Mouse (Mus musculus) heart, postnatal 10 days (tissue): Measurements from ENCODE around the gene Colq. TPM values are rescaled to one million over a fixed set of nuclear protein-coding genes. Genes with fewer than 3 reads are reported as not detected.

Experiments
- DNase-seq, 2 experiments: peaks; one replicate each; pipeline ENCODE4 v3.0.0; 2021
- intact Hi-C: fragments of 180-260 bp; cut with DNase I; formaldehyde crosslinking; loops from one replicate; pipeline ENCODE4 v1.15.1; 2025
- total RNA-seq, 2 experiments: library from RNA; stranded (reverse); gene quantifications; 2 replicates each; pipeline ENCODE4 v1.2.3; 2021

The Colq gene
- total RNA-seq, 2 experiments from 2014 or later = 5.3 to 9.6 TPM

DNA sequence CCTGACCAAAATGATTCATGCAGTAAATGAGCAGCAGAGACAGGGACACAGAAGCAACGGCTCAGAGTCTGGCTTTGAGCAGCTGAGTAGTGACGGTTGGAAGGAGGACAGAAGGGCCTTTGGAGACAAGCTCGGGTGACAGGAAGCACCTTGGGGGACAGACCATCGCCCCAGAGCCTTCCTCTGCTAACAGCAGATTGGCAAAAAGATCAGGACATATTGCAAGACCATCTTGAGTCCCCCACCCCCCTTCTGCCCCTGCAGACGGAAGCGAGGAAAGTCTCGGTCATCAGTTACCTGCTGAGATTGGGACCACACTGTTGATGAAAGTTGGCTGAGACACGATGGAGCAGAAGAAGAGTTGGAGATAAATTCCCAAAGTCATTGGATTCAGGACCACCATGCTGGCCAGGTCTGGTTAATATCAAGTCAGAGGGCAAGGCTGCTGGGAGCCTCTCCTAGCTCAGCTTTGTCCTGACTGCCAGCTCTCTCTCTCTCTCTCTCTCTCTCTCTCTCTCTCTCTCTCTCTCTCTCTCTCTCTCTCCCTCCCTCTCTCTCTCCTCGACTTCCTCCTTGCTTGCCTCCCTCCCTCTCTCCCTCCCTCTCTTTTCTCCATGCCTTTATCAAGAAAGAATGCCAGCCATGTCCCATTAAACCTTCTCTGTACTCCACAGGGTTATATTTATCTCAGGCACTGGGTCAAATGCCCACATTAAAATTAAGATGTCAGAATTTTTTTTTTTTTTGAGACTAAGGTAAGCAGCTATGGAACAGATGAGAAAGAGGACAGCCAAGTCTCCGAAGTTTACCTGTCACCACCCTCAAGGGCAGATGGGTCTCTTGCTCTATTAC lies 14.1 kb downstream of the Colq start:
- DNase-seq = peak in 1 of 2 experiments; percentile 35
- intact Hi-C loops = no loop called here

DNA sequence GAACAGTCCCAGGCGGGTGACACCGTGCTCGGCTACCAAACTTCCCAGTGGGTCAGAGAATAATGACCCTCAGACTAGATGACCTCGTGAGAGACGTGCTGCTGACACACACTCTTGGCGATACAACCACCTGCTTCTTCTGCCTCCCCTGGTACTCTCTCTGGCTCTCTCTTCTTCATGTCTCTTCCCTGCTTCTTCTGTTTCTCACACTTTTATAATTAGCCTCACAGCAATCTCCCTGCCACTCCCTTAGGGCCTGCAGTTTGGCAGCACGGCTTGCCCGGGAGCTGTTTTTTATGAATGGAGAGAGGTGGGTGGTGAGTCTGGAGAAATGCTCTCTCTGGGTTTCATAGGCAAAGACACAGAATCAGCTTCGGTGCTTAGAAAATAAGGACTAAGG lies 15.3 kb downstream of the Colq start:
- peak in 1 of 2 experiments; percentile 40 for DNase-seq
- intact Hi-C loops = no loop called here

DNA sequence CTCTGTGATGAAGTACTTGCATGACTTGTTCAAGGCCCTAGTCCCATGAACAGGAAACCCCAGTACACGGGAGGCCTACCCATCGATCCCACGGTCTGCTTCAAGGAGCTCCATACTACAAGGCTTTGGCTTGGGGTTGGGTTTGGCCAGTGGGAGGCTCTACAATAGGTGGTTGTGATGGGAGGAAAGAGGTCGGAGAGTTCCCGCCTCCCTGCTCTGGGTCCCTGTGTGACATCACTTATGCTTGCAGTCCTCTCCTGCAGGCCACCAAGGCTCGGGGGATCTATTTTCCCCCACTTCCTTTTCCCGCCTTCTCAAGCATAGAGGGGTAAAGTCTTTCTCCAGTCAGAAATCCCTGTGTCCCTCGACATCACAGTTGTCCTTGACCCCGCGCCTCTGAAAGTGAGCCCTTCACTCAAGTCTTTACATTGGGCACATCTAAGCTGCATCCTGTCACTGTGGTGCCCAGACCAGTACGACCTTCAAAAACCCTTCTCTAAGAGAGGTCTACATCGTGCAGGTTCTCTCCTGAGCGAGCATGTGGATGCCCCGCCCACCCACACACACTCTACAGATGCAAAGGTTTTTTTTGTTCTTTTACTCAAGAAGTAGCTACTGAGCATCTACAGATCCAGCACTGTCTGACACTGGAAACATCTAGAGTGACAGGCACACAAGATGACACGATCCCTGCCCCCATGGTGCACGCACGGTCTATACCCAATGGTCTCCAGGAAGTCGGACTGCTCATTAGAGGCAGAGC lies 16.1 kb downstream of the Colq start:
- intact Hi-C loops = no loop called here
- no peak for DNase-seq

DNA sequence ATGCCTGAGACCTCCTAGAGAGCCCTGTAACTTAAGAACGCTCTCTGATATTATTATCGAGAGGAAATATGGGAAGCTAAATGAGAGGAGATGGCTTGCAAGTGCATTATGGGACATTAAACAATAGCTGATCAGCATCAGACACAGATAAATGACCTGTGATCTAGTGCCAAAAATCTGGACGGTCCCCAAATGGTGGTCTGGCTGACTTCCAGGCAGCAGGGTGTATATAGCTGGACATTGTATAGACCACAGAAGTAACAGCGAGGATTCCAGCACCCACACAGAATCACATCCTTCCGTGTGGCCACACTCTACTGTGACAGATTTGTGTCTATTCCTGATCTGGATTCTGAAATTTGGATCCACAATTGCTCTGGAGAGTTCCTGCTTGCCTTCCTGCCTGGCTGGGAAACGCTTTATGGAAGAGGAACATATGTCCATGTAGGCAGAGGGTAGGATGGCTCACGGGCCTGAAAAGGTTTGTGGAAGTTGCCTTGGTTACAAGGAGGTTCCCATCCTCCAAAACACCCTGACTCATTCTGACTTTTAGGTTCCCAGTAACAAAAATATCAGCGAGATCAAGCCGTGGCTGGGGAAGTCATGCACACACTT lies 18.5 kb downstream of the Colq start:
- intact Hi-C loops = no loop called here
- peak in 1 of 2 experiments; percentile 1 for DNase-seq

DNA sequence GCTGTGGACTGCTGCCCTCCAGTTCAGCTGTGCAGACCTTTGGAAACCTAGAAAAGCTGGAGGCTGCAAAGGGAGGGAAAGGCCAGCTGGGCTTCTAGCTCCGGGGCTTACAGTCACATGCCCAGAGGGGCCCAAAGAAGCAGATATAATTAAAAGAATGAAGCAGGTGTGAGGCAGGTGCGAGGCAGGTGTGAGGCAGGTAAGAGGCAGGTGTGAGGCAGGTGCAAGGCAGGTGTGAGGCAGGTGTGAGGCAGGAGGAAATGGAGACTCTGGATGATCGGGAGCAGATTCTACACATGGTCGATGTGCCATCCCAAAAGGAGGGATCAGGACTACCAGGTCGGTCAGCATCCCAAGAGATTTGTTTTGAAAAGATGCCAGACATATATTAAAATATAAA lies 19.7 kb downstream of the Colq start:
- peak in 1 of 2 experiments; percentile 0 for DNase-seq
- intact Hi-C loops = no loop called here

DNA sequence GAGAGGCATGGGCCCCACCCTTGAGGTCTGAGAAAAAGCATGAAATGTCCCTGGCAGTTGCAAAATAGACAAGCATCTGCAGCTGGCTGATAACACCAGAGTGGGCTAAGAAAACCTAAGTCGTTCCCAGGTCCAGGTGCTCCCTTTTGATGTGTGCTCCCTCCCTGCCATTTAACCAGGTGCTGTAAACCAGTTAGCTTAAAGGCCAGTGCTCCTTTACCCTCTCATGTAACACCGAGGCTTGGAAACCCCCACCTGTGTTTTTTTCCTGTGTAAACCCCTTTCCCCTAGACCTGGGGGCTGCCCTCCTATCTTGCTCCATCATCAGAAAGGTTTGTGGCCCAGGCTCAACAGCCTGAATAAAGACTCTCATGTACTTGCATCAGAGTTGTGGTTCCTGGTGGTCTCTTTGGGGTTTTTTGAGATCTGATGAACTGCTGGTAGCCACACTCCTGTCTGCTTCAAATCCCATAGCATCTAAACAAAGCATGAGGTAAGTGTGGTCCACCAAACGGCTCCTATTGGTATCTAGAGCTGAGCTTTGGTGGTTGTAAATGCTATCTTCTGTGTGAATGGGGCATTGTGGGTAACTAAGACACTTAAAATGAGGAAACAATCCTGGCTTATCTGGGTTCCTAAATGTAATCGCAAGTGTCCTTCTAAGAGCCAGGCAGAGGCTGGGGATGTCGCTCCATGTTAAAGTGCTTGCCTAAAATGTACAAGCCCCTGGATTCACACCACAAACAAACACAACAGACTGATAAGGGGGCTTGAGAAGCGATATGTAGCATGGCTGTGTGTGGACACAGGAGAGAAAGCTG lies 20.8 kb downstream of the Colq start:
- no peak for DNase-seq
- intact Hi-C loops = no loop called here

DNA sequence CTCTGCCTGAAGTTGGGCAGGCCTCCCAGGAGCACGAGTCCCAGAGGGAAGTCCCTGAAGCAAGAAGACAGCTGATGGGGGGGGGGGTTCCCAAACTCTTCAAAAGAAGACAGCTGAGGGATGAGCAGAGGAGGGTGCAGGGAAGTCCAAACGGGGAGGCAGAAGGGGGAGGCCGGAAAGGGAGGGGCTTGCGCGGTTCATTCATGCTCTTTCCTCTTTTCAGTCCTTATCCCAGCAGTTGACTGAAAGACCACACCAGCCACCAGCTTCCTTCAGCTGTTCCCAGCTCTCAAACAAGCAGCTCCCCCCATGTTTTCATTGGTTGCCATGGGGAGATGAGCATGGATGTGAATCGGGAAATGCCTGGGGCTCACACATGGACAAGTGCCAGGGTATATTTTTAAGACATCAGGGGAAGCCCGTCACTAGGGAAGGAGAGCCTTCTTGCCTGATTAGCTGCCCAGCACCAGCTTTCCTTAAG lies 22.0 kb downstream of the Colq start:
- intact Hi-C loops = no loop called here
- peak; percentile 59 to 73 for DNase-seq

DNA sequence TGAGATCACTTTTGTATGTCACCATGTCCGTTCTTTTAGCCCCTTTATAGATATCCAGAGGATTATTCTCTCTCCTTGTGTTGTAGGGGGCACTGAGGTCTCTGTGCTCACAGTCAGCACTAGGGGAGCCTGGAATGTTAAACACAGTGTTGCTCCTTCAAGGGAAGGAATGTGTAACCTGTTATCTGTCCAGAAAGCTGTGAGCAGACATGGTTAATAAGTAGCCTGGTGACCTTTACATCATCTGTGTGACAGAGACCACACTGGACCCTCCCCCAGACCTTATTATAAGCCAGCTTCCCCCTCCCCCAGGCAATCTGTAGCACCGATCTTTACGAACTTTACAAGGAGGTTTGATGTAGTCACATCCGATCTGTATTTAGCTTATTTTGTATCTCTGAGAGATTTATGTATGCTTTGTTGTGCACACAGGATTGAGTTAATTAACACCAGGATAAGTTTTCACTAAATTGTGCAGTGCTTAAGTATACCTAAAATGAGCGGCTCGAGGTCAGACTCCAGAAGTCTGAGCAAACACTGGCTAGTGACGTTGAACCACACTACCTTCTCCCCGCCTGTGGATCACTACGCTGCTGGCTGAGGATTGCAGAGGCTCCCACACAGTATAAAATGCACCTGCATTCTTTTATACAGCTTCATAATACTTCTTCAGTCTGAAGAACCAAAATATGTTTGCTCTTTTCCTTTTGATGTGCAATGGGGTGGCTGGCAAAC lies 25.5 kb downstream of the Colq start:
- no peak for DNase-seq
- intact Hi-C loops = no loop called here

DNA sequence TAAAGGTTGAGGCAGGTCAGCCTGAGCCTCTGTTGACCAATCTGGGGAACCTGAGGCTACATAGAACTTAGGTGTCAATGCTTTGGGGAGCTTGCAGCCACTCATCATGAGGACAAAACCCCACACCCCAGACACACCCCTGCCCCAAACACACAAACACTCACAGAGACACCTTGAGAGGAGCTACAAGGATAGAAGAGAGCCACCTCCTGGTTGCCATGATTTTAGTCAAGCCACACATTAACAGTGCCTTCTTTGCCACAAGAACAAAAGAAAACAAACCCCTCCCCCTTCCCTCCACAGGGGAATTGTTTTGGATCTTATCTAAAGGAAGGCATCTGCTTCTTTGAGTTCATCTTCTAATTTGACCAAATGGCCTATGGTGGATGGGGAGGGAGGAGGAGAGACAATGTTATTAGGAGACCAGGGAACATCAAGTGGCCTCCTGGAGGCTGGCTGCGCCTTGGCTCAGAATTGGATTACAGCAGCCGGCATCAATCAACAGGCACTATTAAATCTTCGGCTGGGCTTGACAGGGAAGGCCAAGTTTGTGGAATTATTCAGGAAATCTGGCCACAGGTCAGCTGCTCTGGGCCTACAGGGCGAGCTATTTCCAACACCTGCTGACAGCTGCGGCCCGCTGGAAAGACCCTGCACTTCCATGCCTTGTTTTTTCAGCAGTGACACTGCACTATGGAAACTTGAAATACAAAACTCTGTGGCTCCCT lies 26.5 kb downstream of the Colq start:
- intact Hi-C loops = no loop called here
- DNase-seq = peak; percentile 84 to 86

DNA sequence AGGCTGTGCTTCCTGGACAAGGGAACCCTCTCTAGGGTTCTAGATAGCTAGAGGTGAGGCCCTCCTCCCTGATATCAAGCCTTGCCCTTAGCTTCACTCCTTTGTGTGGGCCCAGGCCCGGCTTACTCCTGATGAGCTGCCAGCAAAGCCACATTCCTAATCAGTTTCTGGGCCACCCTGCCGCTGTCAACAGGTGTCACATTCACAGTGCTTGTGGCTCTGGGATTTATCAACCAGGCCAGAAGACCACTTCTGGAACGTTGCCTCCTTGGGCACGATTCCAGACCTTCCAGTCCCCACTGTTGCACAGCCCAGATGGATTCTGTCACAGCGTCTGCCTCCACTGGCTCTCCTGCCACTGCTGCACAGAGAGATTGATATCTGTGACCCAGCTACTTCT lies 30.3 kb downstream of the Colq start:
- DNase-seq = peak; percentile 91
- intact Hi-C loops = no loop called here

DNA sequence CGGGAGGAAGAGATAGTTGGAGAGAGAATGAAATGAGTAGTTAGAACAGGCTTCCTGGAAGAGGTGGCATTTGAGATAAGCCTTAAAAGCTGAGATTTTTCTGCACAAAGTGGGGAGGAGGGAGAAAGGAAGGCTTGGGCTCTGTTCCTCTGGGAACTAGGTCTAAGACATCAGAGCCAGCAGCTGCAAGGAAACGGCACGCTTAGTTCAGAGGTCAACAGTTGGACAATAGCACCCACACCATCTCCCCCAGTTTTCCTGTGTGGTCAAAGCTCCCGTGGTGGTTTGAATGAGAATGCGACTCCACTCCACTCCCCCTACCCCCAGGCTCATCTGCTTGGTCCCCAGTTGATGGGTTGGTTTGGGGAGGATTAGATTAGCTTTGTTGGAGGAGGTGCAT lies 31.9 kb downstream of the Colq start:
- intact Hi-C loops = loop anchor here (5.0 kb wide), 1 partner anchor 43 kb away; no protein-coding TSS in a partner anchor

DNA sequence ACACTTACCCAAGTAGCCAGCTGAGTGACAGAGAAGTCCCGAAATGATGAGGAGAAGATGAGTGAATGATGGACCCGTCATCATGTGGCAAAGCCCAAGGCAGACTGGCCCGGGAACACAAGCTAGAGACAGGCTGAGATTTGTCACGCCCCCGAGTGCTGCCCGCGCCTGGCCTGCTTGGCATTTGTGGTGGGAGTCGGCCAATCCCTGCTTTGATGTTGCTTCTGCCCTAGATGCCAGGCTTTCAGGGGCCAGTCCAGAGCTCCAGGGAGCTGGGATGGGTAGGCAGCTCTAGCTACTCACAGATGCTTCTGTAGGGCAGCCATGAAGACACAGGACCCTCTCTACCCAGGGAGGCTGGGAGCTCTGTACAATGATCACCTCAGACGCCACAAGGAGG lies 33.4 kb downstream of the Colq start:
- intact Hi-C loops = loop anchor here (5.0 kb wide), 1 partner anchor 45 kb away; no protein-coding TSS in a partner anchor
- DNase-seq = peak in 1 of 2 experiments; percentile 2

More for the DNA sequence above, 31.9 kb downstream of the Colq start:
- peak in 1 of 2 experiments; percentile 0 for DNase-seq

DNA sequence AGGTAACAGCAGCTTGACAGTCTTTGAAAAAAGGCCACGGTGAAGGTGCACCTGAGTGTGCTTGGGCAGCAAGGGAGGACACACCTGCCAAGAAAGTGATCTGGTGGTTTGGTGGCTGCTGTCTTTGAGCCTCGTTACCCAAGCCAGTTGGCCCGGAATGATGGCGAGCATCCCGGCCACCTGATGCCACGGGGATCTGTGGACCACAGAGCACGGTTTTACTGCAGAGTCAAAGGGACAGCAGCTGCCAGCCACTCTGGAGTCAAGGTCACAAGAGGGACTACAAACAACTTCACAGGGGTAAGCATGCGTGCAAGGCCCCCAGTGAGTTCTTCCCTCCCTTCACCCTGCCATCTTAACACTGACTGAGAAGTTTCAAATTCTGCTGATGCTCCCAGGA lies 33.9 kb downstream of the Colq start:
- intact Hi-C loops = loop anchor here (5.0 kb wide), 1 partner anchor 45 kb away; no protein-coding TSS in a partner anchor
- DNase-seq = peak in 1 of 2 experiments; percentile 11

DNA sequence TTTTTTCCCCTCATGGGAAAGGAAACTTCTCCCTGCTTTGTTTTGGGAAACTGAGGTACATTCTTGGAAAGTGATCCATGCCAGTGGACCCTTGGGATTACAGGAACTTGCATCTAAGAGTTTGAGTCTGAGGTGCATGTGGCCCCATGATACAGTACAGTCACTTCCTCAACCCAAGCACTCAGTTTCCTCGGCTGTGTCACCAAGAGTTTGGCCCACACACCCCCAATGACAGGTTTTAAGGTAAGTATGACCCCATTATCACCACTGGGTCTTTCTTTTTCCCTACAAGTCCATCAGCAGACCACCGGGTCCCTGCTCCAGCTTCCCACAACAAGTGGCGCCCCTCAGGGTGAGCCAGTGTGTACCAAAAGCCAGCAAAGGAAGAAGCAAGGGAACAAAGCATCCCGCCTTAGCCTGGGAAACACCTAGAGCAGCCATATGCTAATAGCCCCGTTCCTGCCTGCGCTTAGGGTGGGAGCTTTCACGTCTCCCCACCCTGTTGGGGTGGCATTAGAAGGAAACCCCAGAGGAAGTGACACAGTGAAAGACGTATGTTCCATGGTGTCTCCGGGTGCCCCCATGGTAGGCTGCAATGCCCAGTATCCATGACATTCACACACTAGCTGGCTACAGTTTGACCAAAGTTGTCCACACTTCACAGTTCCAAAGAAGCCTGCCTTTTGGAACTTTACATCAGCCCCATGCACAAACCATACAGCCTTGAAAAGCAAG lies 34.5 kb downstream of the Colq start:
- peak in 1 of 2 experiments; percentile 0 for DNase-seq
- intact Hi-C loops = loop anchor here (5.0 kb wide), 1 partner anchor 46 kb away; no protein-coding TSS in a partner anchor

DNA sequence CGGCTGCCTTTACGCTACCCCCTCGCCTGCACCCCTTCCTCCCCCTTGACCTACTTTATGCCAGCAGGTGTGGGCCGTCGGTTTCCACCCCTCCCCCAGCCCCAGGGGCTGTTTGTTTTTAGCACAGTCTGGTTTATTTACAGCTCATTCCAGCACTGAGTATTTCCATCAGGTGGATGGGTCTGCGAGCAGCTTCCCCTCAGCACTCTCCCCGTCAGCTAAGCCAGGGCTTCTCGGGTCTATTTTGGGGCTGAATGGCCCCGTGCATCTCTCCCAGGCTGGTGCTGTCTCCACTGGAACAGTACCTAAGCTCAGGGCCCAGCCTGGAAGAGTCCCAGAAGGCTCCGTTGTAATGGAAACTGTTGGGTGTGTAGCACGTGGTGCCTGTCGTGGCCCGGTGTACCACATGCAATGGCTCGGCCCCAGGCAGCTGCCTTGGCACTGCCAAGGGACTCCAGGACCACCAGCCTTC lies 35.1 kb downstream of the Colq start:
- intact Hi-C loops = loop anchor here (5.0 kb wide), 1 partner anchor 46 kb away; no protein-coding TSS in a partner anchor
- DNase-seq = peak in 1 of 2 experiments; percentile 37

DNA sequence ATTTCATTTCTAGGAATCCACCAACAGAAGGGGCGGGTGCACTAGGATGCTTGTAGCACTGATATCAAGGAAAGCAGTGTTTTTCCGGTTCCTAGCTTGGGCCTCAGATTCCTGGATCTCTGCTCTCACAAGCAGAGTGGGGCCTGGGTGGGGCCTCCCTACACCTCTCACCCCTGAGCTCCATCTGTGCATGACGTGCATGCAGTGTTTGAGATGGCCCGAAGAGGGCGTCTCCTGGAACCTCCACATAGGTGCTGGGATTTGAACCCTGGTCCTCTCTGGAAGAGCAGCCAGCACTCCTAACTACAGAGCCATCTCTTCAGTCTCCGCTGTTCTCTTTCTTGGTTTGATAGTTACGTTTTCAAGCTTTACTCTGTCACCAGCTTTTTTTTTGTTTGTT lies 36.1 kb downstream of the Colq start:
- DNase-seq = no peak
- intact Hi-C loops = loop anchor here (5.0 kb wide), 1 partner anchor 47 kb away; no protein-coding TSS in a partner anchor

DNA sequence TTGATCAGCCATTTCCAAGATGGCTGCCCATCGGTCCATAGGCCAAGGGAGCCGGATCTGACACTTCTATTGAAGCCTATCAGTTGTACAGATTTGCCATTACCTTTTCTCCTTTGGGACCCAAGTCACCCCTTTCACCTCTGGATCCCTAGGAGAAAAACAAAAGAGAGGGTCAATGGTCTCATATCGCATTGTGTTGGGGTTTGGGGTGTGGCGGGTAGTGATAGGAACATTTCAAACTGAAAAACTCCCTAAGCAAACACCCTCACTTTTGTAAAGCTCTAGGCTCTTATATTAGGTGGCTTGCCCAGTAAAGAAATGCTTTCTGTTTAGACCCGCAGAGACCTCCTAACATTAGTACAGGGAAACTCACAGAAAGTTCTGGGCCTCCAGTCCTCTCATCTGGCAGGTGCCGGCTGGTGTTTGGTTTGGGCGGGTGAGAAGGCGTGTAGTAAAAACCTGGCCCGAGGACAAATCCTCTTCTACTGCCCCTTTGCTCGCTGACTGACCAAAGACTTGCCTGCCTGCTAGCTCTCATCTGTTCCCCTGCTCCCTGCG lies 47.2 kb downstream of the Colq start:
- intact Hi-C loops = no loop called here
- no peak for DNase-seq
